Mouse (Mus musculus): ENCODE data around the gene BC037034.
A peak's percentile ranks its signal among the peaks of the same experiment; 100 is the strongest.
"Not testable (repeated sequence)": the region's sequence is repeated elsewhere in the genome, so short reads cannot be mapped to it uniquely, and the experiment has no call there.

The BC037034 gene

GRCm38 (mm10) chr5:138260834-138261233 lies 3.0 kb downstream of the BC037034 start:
- no peak for DNase-seq

- DNase-seq, result no peak
These were observed 3.8 kb downstream of the BC037034 start for GRCm38 (mm10) chr5:138260051-138260450.

DNA sequence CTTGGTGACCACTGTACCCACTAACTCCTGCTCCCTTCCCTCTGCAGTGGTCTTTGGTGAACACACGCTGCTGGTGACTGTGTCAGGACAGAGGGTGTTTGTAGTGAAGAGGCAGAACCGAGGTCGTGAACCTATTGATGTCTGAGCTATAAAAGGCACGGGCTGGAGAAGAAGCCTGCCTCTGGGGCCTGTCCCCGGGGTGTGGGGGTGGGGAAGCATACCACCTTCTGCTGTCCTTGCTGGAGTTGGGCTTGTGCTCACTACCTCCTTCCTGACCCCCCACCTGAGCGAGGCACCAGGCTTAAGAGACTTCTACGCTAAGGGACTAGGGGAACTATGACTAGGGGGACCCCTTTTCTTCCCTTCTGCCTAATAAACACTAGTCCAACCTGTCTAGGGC lies 4.8 kb downstream of the BC037034 start:
- no peak for DNase-seq

DNA sequence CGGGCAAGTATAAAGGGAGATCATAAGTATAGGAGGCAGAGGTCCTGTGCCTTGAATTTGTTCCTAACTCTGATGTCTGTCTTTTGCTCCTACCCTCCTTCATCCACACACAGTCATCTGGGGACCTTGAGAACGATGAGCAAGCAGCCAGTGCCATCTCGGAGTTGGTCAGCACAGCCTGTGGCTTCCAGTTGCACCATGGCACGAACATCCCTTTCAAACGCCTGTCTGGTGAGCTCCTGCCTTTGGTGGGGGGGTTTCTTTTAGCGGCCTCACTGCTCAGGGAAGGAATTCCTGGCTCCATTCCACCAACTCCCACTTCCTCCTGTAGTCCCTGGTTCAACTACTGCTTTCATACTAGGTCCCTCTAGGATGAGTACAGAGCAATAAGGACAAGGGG lies 5.3 kb downstream of the BC037034 start:
- DNase-seq, result no peak

DNA sequence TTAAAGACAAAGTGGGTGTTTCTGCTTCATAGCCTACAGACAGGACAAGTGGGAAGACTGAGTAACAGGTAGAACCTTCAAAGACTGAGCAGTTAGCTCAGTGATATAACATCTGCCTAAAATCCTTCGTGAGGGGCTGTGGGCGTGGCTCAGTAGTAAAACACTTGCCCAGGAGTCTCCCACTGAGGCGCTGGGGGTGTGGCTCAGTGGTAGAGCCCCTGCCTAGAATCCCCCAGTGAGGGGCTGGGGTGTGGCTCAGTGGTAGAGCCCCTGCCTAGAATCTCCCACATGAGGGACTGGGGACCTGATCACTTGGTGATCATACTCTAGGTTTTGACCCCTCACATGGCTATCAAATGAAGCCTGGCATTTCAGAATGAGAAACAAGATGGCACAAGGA lies 5.8 kb downstream of the BC037034 start:
- DNase-seq, result no peak

GRCm38 (mm10) chr5:138257585-138257978 lies 6.3 kb downstream of the BC037034 start:
- no peak for DNase-seq

- DNase-seq, result no peak
These were observed 6.8 kb downstream of the BC037034 start for GRCm38 (mm10) chr5:138256966-138257584.

- DNase-seq, result peak in 1 of 2 experiments; percentile 51
These were observed 7.8 kb downstream of the BC037034 start for GRCm38 (mm10) chr5:138256094-138256467.

DNA sequence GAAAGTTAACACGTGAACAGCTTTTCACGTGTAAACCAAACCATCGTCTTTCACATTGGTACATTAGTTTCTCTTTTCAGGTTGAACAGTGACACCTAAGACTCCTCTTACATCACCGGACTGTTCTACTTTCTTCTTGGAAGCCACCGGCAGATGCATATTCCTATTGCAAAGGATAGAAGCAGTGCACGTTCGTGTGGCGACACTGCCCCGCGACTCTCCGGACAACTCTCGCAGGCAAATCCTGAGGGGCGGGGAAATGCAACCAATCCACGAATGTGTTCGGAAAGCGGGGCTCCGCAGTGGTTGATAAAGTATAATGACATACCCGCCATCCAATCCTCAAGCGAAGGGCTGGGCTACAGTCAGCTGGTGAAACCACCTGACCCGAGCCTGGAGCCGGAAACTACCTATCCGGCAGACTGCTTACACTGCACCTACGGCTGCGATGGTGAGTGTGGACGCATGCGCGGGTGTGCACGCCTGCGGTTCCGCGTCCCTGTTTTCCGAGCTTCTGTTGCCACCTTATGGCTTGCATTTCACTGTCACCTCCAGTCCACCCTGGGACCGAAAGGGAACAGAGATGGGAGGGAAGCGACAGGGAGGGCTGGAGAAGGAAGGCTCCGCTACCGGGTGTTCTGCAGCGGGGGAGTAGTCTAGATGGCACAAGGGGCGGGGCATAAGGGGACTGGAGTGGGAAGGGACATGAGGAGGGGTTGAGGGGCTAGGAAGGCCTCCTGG lies 8.3 kb downstream of the BC037034 start, which contains the start of gene Lamtor4:
Gene Lamtor4 (plus strand): TSS at position 130 of the 741 bp plus-strand sequence.
- DNase-seq, result peak; percentile 92 to 95

GRCm38 (mm10) chr5:138253061-138253460 lies 10.8 kb downstream of the BC037034 start:
- DNase-seq, result no peak

DNA sequence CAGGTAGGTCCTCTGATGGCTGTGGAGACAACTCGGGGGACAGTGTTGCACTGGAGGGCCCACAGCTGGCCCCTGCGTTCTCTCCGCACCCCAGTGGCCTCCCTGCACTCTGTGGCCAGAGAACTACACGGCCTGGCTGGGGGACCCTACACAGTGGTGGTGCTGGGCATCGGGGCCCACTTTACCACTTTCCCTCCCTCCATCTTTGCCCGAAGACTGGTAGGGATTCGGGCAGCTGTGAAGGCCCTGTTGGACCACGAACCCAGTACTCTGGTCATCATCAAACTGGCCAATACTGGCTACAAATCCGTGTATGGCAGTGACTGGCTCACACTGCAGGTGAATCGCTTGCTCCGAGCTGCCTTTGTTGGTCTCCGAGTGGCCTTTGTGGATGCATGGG lies 12.7 kb downstream of the BC037034 start:
- DNase-seq, result no peak

- DNase-seq, result no peak
These were observed 22.3 kb downstream of the BC037034 start for GRCm38 (mm10) chr5:138241511-138241910.

DNA sequence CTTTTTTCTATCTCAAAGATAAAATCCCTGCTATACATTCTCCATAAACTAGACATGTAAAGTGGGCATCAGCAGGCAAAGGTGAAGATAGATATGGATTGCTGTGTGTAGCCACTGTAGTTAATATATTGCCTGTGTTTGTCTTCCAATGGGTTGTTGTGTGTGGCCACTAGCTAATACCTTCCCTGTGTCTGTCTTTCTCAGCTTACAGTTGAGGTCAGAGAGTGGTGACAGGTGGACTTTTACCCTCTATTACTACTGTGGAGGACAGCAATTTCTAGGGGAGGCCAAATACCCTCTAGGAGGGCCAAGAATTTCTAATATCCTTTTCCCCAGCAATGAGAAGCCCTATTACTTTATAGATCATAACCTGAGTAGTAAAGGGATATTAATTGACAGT lies 29.6 kb downstream of the BC037034 start:
- no peak for DNase-seq

DNA sequence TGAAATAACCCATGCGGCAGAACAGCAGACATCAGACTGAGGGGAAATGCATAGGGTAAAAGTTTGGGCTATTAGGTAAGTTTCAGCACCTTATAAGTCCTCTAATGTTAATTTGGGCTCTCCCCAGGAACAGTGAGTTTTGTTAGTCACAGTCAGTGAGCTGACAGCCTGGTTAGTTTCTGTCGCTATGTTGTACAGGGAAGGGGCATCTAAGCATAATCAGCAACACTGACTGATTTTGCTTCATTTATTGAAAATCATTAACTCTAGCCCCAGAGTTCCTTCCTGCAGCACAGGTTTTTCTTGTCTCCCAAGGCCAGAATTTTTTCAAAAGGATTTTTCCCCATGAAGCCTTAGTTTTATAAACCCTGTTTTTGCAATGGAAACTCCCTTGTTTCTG lies 30.1 kb downstream of the BC037034 start:
- no peak for DNase-seq

- DNase-seq, result no peak
These were observed 34.3 kb downstream of the BC037034 start for GRCm38 (mm10) chr5:138229511-138229910.

DNA sequence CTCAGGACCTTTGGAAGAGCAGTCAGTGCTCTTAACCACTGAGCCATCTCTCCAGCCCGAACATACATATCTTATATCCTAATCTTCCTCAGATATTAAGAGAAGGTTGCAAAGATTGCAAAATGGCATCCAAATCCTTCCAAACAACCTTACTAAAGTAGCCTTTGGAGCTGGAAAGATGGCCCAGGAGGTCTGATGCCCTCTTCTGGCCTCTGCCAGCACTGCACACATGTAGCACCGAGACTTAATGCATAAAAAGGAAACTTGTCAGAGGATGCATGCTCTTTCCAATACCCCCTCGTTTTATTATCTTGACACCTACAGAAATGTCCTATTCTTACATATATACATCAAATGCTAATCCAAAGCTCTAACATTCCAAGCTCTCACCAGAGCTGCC lies 35.8 kb downstream of the BC037034 start:
- peak; percentile 14 to 21 for DNase-seq

DNA sequence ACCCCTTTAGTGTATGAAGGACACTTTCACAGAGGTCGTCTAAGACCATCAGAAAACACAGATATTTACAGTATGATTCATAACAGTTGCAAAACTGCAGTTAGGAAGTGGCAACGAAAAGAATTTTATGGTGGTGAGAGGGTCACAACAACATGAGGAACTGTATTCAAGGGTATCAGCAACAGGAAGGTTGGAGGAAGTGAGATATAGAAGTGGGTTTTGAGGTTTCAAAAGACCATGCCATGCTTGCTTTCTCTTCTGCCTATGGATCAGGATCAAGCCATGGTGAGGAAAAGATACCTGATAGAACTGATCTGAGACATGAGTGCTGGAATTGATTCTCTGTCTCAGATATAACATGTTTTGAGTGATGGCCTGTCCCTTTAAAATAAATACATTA lies 36.5 kb downstream of the BC037034 start:
- DNase-seq, result no peak

DNA sequence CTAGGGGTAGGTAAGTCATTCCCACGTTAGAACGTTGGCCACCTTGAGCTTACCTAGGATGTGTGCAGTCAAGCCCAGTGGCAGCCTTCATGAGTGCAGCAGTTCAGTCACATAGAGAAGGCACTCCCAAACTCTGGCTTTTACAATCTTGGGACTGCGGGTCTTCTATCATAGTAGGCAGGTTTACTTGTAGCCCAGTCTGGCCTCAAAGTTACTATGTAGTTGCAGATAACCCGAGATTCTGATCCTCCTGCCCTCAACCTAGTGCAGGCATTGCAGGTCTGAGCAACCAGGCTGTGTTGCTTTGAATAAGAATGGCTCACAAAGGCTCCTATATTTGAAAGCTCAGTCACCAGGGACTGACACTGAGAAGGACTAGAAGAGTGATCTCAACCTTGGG lies 37.3 kb downstream of the BC037034 start:
- DNase-seq, result no peak

GRCm38 (mm10) chr5:138225700-138226099 lies 38.1 kb downstream of the BC037034 start, which contains the start of gene Nxpe5:
Nxpe5 (plus strand) TSS chr5:138225898.
- no peak for DNase-seq

DNA sequence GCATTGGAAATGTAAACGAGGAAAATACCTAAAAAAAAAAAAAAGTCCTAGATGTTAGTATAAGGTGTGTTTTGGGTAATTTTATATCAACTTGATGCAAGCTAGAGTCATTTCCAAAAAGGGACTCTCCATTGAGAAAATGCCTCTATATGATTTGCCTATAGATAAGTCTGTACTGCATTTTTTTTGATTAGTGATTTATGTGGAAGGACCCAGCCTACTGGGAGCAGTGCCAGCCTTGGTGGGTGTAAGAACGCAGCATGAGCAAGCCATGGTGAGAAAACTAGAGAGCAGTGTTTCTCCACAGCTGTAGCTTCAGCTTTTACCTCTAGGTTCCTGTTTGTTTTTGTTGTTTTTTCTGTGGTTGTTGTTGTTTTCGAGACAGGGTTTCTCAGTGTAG lies 40.5 kb downstream of the BC037034 start:
- DNase-seq, result no peak

DNA sequence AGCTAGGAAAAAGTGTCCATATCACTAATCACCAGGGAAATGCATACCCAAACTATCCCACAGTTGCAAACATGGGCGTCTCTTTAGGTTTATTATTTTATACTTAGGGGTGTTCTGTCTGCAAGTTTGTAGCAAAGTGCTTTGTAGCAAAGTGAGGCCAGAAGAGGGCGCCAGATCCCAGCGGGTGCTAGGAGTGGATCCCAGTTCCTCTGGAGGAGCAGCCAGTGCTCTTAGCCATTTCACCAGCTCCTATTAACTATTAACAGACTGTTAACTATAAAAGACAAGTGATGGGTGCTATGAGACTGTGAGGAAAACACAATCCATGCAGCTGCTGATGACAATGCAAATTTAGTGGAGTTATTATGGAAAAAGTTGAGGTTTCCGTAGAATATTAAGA lies 41.7 kb downstream of the BC037034 start:
- peak; percentile 78 to 79 for DNase-seq

DNA sequence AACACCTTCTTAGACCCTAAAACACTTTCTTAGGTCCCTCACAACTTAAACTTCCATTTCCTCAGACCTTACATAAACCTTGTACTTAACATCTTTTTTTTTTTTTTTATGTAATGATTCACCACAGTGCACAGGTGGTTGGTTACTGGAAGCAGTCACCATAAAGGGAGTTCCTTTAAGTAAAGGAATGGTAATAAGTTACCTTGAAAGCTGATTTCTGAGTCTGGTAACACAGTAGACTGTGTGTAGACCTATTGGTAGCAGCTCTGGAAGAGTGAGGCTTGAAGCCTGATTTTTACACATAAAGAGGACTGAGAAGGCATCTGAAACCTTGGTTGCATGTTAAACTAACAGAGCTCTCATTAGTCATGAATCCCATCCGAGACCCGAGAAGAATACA lies 44.0 kb downstream of the BC037034 start:
- DNase-seq, result no peak

- DNase-seq, result not testable (repeated sequence)
These were observed 47.2 kb downstream of the BC037034 start for GRCm38 (mm10) chr5:138216632-138217031.

Data from cerebellum, postnatal 36 days (tissue).